Mouse (Mus musculus): ENCODE data around the gene Rnf5.

- no peak for TF ChIP-seq CTCF (IDR thresholded peaks at IDR 0.05; ENCODE audit: borderline replicate concordance, control insufficient read depth, extremely low read depth, insufficient read depth, low read length, poor library complexity)
- TF ChIP-seq POLR2A (IDR thresholded peaks at IDR 0.05; ENCODE audit: control insufficient read depth, extremely low read depth, insufficient read depth, low read length, poor library complexity): no peak
Observed at GRCm38 (mm10) chr17:34592581-34593549, 10.6 kb downstream of the Rnf5 start.
